Mouse (Mus musculus) E14TG2a.4 (cell line): ENCODE data around the gene Adh4.
A peak's percentile ranks its signal among the peaks of the same experiment; 100 is the strongest.

ENCODE experiments used
- H3K27me3 ChIP-seq: 2 replicates; pipeline ENCODE4 v1.6.1; 2014; ENCODE audit warnings: low read length, control low read depth; ENCODE audit not compliant: insufficient read depth
- H3K36me3 ChIP-seq: 2 replicates; pipeline ENCODE4 v1.6.1; 2014; ENCODE audit warnings: low read length, control low read depth; ENCODE audit not compliant: insufficient read depth
- H3K4me1 ChIP-seq: replicated peaks from 2 replicates; pipeline ENCODE4 v1.6.1; 2014; ENCODE audit warnings: low read depth, low read length, control low read depth
- H3K4me3 ChIP-seq: replicated peaks from 2 replicates; pipeline ENCODE4 v1.5.1; 2014; ENCODE audit warnings: mild to moderate bottlenecking, low read length
- H3K9me3 ChIP-seq: 2 replicates; pipeline ENCODE4 v1.6.1; 2014; ENCODE audit warnings: low read length, control low read depth
- CTCF ChIP-seq: conservative IDR thresholded peaks from 2 replicates; pipeline ENCODE4 v1.5.1; 2014; ENCODE audit warnings: low read length
- NANOG ChIP-seq: IDR thresholded peaks from 2 replicates; pipeline ENCODE4 v1.6.1; 2014; ENCODE audit warnings: borderline replicate concordance, low read length, mixed read lengths
- POU5F1 ChIP-seq: IDR thresholded peaks from 2 replicates; pipeline ENCODE4 v1.6.1; 2014; ENCODE audit warnings: low read length, borderline replicate concordance

Gene Adh4

DNA sequence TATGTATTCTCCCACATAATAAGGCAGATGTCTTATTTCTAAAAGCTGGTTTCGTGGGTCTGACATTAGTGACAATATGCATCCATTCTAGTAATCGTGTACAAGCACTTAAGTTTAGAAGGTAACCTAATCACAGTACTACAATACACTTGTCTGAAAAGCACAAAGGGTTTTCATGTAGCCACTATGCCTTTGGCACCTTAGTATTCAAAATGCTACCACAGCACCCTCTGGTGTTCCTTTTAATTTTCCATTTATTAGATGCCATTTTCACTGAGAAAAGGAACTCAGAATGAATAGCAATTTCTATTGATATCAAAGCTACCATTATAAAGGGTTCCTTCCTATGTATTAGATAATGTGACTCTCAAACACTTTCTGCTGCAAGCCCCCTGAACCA lies 16.6 kb downstream of the Adh4 start:
- Histone ChIP-seq H3K9me3 (no peaks in the 10 kb centered on the region), H3K27me3 (no peaks in the 10 kb centered on the region)
- TF ChIP-seq POU5F1 (no peak), CTCF (no peak; the same call in 1 of the 2 replicates), NANOG (no peak)

DNA sequence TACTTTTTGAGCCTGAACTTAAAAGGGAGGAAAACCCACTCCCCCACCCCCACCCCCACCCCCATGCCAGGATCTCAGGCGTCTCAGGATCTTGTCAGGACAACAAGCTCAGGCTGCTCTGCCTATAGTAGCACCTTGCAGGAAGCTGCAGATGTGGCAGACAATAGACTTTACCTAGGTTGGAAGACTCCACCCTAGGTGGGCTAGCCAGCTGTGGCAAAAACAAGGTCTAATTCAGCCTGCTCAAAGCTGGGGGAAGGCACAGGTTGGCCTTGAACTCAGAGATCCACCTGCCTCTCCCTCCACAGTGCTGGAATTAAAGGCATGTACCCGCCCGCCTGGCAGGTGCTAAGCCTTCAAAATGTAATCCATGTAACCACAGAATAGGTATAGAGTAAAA lies 23.4 kb downstream of the Adh4 start:
- TF ChIP-seq NANOG (no peak), POU5F1 (no peak), CTCF (no peak)
- no peaks in the 10 kb centered on the region for H3K36me3 ChIP-seq
- H3K4me1 ChIP-seq: peaks cover 31% of the 10 kb centered on the region
- no peaks in the 10 kb centered on the region for H3K27me3 ChIP-seq
- H3K9me3 ChIP-seq: no peaks in the 10 kb centered on the region
- no peak overlapping the region for H3K4me3 ChIP-seq

More for the DNA sequence above, 16.6 kb downstream of the Adh4 start:
- H3K4me1 ChIP-seq: 0 out of 2 replicates have a peak, but pooled peaks cover under 1% of the 10 kb centered on the region
- no peaks in the 10 kb centered on the region for H3K36me3 ChIP-seq
- H3K4me3 ChIP-seq: no peak overlapping the region

DNA sequence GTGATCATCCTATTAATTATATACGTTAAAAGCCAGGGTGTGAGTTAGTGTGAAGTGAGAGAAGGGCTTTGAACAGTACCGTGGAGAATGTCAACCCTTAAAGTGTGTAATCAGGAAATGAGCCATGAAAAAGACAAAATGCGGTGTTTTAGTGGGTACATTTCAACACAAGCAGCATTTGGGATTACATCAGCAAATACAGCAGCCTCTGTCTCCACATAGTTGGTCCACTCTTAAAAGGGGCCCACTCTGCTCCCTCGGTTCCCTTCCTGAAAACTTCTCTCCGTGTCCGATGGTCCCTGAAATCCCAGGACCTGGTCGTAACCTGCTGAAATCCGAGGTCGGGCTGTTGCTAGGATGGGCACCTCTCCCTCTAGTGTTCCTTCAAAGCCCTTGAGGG lies 26.9 kb downstream of the Adh4 start:
- Histone ChIP-seq H3K27me3 (no peaks in the 10 kb centered on the region), H3K9me3 (no peaks in the 10 kb centered on the region), H3K4me3 (peak overlapping the region; percentile 97), H3K36me3 (peaks cover 32% of the 10 kb centered on the region), H3K4me1 (peaks cover 47% of the 10 kb centered on the region)
- no peak for TF ChIP-seq CTCF
- no peak for TF ChIP-seq POU5F1
- no peak for TF ChIP-seq NANOG

DNA sequence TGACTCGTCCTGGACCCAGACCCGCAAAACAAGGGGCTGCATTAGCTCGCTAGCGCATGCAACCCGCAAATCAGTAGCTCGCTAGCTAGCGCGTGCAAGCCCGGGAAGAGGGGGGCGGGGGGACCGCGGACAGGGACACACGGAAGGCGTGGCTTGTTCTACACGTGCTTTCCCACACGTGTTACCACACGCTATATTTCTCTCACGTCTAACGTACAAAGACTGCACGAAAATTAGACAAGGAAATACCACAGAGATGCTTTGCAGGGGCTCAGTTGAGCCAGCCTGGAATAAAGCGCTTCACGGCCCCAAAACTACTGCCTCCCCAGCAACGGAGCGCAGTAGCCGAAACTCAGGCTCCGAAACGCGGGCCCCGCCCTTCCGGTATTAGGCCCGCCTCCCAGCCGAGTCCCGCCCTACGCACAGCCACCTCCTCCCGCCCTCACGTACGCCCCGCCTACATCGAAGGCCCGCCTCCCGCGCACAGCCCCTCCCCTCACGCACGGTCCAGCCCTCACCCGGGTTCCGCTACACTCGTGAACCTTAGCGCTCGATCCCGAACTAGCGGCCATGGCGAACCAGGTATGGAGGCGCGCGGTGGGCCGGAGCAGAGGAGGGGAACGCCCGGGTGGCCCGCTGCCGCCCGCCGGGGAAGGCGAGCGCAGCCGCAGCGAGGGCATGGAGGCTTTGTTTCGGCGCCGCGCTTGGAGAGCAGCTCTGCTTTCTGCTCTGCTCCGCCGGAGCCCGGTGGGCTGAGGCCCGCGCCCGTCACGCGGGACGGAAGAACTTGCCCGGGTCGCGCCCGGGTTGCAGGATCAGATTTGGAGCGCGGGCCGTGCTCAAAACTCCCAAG lies 27.6 kb downstream of the Adh4 start, which contains the start of gene Adh5:
Gene Adh5 (plus strand): TSS at position 482 of the 853 bp plus-strand sequence.
- H3K4me1 ChIP-seq: peaks cover 41% of the 10 kb centered on the region
- TF ChIP-seq POU5F1 (no peak), CTCF (no peak)
- no peaks in the 10 kb centered on the region for H3K27me3 ChIP-seq
- no peaks in the 10 kb centered on the region for H3K9me3 ChIP-seq
- H3K36me3 ChIP-seq: peaks cover 38% of the 10 kb centered on the region
- H3K4me3 ChIP-seq: peak within 1 kb of the TSS; percentile 97

DNA sequence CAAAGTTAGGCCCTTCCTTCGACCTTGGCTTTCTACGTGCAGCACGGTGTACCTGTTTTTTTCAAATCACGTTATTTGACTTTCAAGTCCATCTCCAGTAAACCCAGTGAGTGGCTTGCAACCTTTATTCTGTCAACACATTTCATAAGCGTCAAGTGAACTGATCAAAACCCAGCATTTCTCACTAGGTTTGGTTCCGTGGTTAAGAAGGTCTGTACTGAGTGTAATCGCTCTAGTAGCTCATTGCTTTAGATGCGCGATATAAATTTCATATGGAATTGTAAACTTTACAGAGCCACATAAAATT lies 28.2 kb downstream of the Adh4 start:
- TF ChIP-seq POU5F1 (no peak), NANOG (no peak), CTCF (no peak)
- Histone ChIP-seq H3K27me3 (no peaks in the 10 kb centered on the region), H3K4me3 (peak overlapping the region; percentile 97), H3K36me3 (peaks cover 44% of the 10 kb centered on the region), H3K4me1 (peaks cover 36% of the 10 kb centered on the region), H3K9me3 (no peaks in the 10 kb centered on the region)

DNA sequence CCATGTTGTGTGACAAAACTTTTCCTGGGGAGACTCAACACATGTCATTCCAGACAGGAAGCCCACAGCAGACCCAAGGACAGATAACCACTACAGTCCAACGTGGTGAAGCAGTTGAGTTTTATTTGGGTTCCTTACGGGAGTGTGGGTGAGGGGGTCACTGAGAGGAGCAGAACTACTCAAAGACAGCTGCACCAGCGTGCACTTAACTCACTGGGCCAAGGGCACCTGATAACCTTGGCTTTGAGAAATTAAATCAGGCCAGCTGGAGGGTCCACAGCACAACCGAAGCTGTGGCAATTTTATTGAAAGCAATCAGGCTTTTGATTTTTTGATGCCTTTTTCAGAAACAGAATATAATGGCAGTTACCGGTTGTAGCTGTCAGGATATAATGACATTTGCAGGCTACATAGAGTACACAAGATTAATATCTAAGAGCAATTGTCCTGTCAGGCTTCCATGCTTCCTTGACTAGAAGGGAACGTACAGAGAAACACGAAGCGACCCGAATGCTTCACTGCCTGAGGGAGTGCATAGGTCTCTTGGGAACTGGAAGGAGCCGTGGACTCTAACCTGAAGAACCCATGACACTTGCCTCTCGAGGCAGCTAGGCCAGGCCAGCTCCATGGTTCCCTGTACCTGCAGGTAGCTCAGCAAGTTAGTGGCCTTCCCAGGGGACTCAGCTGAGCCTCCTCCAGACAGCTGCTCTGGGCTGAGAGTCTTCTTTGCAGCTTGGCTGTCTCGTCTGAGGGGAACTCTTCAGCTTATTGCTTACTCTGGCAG lies 33.0 kb downstream of the Adh4 start:
- H3K4me3 ChIP-seq: no peak overlapping the region
- H3K27me3 ChIP-seq: no peaks in the 10 kb centered on the region
- no peaks in the 10 kb centered on the region for H3K9me3 ChIP-seq
- peaks cover 92% of the 10 kb centered on the region for H3K36me3 ChIP-seq
- no peak for TF ChIP-seq NANOG
- TF ChIP-seq CTCF: no peak
- no peak for TF ChIP-seq POU5F1
- H3K4me1 ChIP-seq: peaks cover 25% of the 10 kb centered on the region

DNA sequence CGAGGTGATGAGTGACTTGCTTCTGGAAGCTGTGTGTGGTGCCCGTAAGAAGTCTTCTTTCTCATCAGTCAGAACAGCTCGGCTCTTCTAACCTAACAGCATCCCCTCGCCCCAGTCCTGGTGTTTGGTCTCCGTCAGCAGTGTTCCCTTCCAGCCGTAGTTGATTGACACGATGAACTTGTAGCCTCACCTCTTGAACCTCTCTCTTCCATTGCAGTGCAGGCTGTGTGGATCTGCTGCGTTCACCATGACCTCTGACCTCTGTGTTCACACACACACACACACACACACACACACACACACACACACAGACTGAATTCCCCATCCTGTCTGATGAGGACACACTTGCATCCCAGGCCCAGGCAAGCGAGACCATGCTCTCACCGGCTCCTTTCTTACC lies 36.9 kb downstream of the Adh4 start:
- peaks cover 99% of the 10 kb centered on the region for H3K36me3 ChIP-seq
- H3K9me3 ChIP-seq: no peaks in the 10 kb centered on the region
- TF ChIP-seq POU5F1: no peak
- no peak for TF ChIP-seq NANOG
- TF ChIP-seq CTCF: no peak
- no peak overlapping the region for H3K4me3 ChIP-seq
- peaks cover 16% of the 10 kb centered on the region for H3K4me1 ChIP-seq
- H3K27me3 ChIP-seq: no peaks in the 10 kb centered on the region

DNA sequence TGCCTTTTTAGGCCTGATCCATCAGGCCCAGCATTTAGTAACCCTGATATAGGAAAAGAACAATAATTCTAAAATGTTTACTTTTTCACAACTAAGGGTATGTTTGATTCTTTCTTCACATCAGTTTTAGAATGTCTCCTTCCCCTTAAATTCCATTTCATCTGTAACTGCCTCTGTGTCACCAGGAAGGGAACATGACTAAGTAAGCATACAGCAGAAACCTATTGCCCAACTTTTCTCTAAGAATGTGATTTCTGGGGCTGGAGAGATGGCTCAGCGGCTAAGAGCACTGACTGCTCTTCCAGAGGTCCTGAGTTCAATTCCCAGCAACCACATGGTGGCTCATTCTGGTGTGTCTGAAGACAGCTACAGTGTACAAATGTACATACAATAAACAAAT lies 39.0 kb downstream of the Adh4 start:
- Histone ChIP-seq H3K4me3 (no peak overlapping the region), H3K4me1 (peaks cover 16% of the 10 kb centered on the region), H3K36me3 (peaks cover 96% of the 10 kb centered on the region)

More for the DNA sequence above, 39.0 kb downstream of the Adh4 start:
- no peak for TF ChIP-seq POU5F1
- no peak for TF ChIP-seq NANOG
- no peak for TF ChIP-seq CTCF
- Histone ChIP-seq H3K27me3 (no peaks in the 10 kb centered on the region), H3K9me3 (no peaks in the 10 kb centered on the region)
